Mouse (Mus musculus) liver, postnatal 0 days (tissue): ENCODE data around the gene Madd.
A peak's percentile ranks its signal among the peaks of the same experiment; 100 is the strongest.

Source experiments
- CTCF ChIP-seq: sonication (generic); IDR thresholded peaks from 2 replicates; pipeline ENCODE4 v1.5.1; 2016; ENCODE audit warnings: antibody characterized with exemption, low read depth
- EP300 ChIP-seq: IDR thresholded peaks from 2 replicates; pipeline ENCODE4 v1.6.1; 2016; ENCODE audit warnings: antibody characterized with exemption, low read depth, mild to moderate bottlenecking

GRCm38 (mm10) chr2:91101124-91101740 is 82.4 kb downstream of the Madd start:
- TF ChIP-seq CTCF (peak; percentile 97), EP300 (no peak)
